Mouse (Mus musculus): ENCODE measurements at regions not wholly inside any gene's neighbourhood (a gene's known extent, or its start where the extent isn't known, plus 50 kb on each side); places are given as distances from the start of the nearest gene placed in this dataset.

GRCm38 (mm10) chr2:114993419-114993818, 338.7 kb upstream of the Dph6 start:
- DNase-seq: no peak

- no peak for DNase-seq
Measured at GRCm38 (mm10) chr2:114993882-114994281, 339.1 kb upstream of the Dph6 start.

DNA sequence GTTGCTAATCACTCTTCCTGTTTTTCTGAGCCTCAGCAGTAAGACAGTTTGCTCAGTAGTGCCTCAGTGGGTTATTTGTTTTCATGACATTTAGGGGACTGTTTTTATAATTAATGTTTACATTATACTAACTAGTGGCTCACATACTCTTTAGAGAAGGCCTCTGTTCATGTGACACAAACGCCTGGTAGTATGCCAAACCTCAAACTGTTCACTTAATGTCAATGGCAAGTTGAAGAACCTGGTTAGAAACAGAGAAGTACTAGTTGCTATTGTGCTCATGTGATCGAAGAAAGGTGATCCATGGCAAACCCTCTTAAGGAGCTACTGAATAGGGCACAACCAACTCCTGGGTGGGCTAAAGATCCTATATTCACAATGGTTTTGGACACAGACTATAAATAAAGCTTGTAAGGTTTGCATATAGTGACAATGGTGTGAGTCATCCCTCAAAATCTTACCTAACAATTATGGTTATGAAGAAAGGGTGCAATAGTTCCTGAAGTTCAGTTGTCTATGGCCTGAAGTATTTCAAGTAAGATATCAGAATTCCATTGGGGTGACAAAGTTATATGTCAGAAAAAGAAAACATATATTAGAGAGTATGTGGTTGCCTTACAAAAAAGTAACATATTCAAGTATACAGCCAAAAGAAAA, 340.1 kb upstream of the Dph6 start:
- no peak for DNase-seq

- DNase-seq: no peak
Measured at GRCm38 (mm10) chr2:115013916-115014315, 359.2 kb upstream of the Dph6 start.

DNA sequence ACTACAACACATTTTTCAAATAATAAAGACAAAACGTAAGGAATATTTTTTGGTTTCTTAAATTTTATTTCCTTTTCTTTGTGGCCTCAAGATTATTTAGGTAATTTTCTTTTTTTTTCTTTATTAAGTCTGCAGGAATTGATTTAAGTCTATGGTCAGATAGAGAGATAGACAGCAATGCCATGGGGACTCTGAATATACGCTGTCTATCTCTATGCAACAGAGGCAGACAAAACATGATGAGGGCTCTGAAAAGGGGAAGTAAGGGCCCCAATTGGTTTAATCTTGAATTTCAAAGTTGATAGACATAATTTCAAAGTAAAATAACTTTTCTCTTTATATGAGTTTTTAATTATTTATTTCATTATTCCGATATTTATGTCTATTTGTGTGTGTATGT, 372.0 kb upstream of the Dph6 start:
- no peak for DNase-seq

- no peak for DNase-seq
Measured at GRCm38 (mm10) chr2:115031134-115031533, 376.4 kb upstream of the Dph6 start.

DNA sequence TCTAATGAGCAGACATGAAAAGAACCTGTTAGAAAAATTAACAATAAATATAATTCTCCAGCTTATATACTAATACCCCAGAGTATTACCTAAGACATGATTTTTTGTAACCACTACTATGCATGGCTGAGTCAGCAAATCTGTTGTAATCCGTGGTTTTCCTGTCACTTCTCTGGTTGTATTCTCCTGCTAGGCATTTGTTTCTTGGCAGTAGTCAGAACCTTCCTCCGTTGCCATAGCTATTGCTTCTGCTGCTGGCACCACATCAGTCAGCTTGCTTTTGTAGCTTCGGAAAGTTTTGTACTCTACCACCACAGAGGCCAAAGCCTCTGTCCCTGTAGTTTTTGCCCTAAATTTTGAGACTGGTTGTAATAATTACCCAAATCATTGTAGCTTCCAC, 381.4 kb upstream of the Dph6 start:
- DNase-seq: peak; percentile 57

- no peak for DNase-seq
Measured at GRCm38 (mm10) chr2:115042299-115042785, 387.6 kb upstream of the Dph6 start.

GRCm38 (mm10) chr2:115056327-115057070, 401.7 kb upstream of the Dph6 start:
- DNase-seq: peak; percentile 4

- DNase-seq: no peak
Measured at GRCm38 (mm10) chr2:115057200-115057599, 402.4 kb upstream of the Dph6 start.

GRCm38 (mm10) chr2:115067489-115068163, 412.9 kb upstream of the Dph6 start:
- no peak for DNase-seq

DNA sequence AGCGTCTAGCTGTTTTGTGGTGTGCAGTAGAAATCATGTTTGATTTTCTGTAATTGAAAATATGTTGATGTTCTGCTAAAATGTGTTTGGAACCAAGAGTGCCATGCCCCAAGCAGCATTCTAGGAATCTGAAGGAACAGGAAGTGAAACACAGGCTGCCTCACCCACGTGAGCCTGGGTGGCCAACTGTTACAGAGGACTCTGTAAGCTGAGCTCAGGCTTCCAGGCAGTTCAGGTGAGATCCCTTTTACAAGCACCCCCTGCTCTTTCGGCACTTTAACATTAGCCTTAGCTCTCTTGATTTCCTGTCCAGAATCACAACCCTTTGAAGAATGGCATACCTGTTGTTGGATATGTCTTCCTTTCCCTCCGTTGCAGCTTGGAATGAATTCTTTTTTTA, 414.9 kb upstream of the Dph6 start:
- DNase-seq: no peak

DNA sequence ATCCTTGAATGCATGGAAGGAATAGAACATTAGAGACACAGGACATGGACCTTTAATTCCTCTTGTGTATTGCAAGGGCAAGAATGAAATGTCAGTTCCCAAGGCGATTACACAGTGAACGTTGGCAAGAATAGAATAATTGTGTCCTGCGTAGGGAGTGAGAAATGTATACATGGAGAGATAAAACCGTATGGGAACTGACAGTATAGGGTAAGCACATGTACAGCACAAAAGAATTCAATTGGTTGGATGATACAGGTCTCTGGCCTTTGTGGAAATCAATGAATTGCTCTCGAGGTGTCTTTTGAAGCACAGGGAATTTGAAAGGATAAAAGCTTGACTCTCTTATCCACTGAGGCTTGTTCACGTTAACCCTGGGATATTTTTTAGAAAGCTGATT, 415.4 kb upstream of the Dph6 start:
- DNase-seq: no peak

DNA sequence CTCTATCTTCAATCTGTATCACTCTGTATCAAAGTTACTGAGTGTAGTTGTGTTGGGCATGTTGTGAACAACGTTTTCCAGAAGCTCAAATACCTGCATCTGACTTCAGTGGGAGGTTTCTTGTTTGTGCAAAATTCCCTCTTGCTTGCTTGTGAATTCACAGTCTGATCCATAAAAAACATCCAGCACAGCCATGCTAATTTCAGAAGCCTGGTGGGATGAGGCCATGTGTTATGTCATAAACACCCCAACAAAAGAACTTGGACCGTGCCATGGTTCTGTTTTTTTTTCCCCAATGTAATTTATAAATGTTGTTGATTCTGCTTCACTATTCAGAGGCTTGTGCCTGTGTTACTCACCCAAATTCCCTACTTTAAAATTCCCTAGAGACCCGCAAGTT, 415.9 kb upstream of the Dph6 start:
- no peak for DNase-seq

DNA sequence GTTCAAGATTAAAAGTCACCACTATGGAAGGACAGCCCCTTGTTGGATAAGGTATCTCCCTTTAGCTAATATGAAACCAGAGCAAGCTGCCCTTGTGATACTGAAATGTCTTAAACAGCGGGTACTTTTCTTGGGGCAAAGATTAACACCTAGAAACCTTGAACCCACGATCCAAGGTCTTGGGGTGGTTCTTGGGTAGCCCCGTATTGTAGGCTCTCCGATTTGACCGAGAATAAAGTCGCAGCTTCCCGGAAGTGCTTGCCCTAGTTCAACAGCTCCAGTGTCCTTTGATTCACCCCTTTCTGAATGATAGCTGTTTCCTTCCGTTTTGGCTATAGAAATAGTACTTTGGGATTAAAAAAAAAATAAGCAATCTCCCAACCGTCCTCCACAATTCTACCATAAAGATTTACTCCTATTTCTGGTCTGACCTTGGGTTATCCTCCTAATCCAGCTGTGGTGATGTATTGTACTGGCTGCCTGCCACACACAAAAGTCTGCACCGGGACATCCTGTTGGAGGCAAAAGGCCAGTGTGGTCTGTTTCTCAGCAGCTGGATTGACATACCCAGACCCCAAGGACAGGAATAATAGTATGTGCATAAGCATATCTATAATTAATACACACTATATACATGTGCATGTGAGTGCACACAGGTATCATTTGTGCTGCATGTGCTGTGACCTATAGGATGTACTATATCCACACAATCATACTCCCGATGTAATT, 427.0 kb upstream of the Dph6 start:
- peak; percentile 61 for DNase-seq

- no peak for DNase-seq
Measured at GRCm38 (mm10) chr2:115082292-115082809, 427.6 kb upstream of the Dph6 start.

- no peak for DNase-seq
Measured at GRCm38 (mm10) chr2:115088421-115089120, 433.8 kb upstream of the Dph6 start.

DNA sequence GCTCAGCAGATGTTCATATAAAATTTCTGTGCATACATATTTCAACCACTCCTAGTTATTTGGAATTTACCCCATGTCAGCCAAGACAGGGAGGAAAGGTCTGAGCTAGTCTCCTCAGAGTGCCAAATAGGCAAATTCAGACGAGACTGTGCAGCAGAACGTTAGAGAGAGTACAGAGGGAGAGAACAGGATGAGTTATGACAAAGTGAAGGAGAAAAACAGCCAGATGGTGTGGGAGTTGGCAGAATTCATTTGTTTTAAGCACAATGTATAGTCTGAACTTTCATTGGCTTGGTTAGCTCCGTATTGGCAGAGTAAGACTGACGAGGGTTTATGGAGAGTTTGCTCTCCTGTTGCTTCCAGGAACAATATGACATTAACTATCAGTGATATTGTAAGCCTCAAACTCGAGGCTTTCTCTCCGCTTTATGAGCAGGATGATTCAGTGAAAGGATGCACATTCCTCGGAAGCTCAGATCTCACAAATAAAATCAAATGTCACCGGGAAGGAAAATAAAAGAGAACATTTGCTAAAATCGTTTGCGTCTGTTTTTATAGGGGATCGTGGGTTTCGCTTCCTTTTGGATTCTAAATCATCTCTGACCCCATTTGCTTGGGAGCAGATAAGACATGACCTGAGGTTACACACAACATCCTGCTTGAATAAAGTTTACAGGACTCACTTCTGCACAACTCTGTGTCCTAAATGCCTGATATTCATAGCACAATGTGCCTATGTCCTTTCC, 435.8 kb upstream of the Dph6 start:
- no peak for DNase-seq

DNA sequence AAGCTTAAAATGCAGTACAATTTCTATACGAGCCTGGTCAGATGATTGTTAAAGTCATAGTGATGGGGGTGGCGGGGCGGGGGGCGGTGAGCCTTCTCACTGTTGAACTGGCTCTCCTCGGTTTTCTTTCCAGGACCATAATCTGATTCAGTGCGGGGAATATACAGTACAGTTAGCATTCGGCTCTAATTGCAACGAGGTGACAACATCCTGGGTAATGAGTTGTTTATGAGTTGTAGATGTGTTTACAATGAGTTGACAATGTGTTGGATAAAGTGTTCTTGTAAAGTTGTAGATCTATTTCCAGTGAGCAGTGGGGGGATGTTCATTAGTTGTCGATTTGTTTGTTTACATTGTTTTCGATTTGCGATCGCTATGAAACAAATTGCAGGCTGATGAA, 440.6 kb upstream of the Dph6 start:
- DNase-seq: no peak

- no peak for DNase-seq
Measured at GRCm38 (mm10) chr2:115101501-115101900, 446.7 kb upstream of the Dph6 start.
